Mouse (Mus musculus): ENCODE data around the gene Mpzl2. TPM values are rescaled to one million over a fixed set of nuclear protein-coding genes. Genes with fewer than 3 reads are reported as not detected.

The Mpzl2 gene
- polyA plus RNA-seq, 1 experiment from 2014 or later = 38.1 TPM

DNA sequence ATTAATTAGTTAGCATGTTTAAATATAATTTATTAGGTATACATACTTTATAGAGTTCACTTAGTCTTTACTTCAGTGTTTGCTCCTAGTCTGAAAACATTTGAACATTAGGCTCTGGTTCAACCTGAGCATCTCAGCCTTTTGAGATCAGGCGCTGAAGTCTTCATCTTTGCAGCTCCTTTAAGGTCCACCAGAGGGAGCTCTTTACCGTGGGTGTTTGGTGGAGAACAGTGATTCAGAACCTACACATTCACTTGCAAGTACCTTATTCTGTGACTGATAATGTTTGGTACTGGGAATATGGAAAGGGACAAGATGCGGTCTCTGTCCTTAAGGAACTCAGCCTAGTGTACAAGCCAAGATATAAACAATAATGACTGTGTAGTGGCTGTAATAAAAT is 16.8 kb upstream of the Mpzl2 start:
- DNase-seq (ENCODE audit: low spot score) = peak; percentile 63
- 7% methylated on average over 3 of the region's 3 CpGs for WGBS
- H3K4me3 ChIP-seq (ENCODE audit: low read depth, low read length) = no peak overlapping the region
- H3K36me3 ChIP-seq (ENCODE audit: control insufficient read depth, insufficient read depth, low read length) = no peaks in the 10 kb centered on the region
- H3K4me2 ChIP-seq (replicated peaks; ENCODE audit: low read depth) = no peak overlapping the region
- no peak for ATAC-seq (ENCODE audit: low FRiP score, low TSS enrichment)
- no peak overlapping the region for H3K9ac ChIP-seq (ENCODE audit: low read length)
- no peak overlapping the region for H3K27ac ChIP-seq (replicated peaks)
- TF ChIP-seq CTCF (IDR thresholded peaks at IDR 0.05; ENCODE audit: low read depth) (peak; percentile 95), EP300 (optimal IDR thresholded peaks at IDR 0.05) (no peak)
- no peaks in the 10 kb centered on the region for H3K9me3 ChIP-seq (ENCODE audit: control insufficient read depth, low read length)
- no peaks in the 10 kb centered on the region for H3K4me1 ChIP-seq (replicated peaks; ENCODE audit: control insufficient read depth, insufficient read depth)
- no peaks in the 10 kb centered on the region for H3K27me3 ChIP-seq (ENCODE audit: control insufficient read depth, insufficient read depth, low read length)

DNA sequence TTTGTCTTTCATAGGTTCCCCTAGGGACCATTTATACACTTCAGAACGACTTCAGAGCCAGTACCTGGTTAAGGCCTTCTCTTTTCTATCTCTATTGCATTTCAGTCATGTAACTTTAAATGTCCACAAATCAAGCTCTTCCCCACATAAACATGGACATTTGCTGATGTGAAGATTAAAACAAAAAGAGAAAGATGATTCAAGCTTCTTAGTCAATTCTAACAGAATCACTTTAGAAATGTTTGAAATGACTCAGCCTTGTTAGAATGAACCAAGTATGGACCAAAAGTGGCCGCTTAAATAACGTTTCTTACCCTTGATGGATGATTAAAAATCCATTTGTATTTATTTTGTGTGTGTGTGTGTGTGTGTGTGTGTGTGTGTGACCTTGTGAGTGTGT is 16.0 kb upstream of the Mpzl2 start:
- TF ChIP-seq CTCF (IDR thresholded peaks at IDR 0.05; ENCODE audit: low read depth) = no peak
- no peak for TF ChIP-seq EP300 (optimal IDR thresholded peaks at IDR 0.05)
- H3K9me3 ChIP-seq (ENCODE audit: control insufficient read depth, low read length) = no peaks in the 10 kb centered on the region
- H3K4me3 ChIP-seq (ENCODE audit: low read depth, low read length) = no peak overlapping the region
- H3K9ac ChIP-seq (ENCODE audit: low read length) = no peak overlapping the region
- WGBS = 56% methylated on average over 3 of the region's 3 CpGs
- ATAC-seq (ENCODE audit: low FRiP score, low TSS enrichment) (no peak), DNase-seq (ENCODE audit: low spot score) (no peak)
- H3K27ac ChIP-seq (replicated peaks) = no peak overlapping the region
- H3K27me3 ChIP-seq (ENCODE audit: control insufficient read depth, insufficient read depth, low read length) = no peaks in the 10 kb centered on the region
- no peaks in the 10 kb centered on the region for H3K4me1 ChIP-seq (replicated peaks; ENCODE audit: control insufficient read depth, insufficient read depth)
- H3K36me3 ChIP-seq (ENCODE audit: control insufficient read depth, insufficient read depth, low read length) = no peaks in the 10 kb centered on the region
- H3K4me2 ChIP-seq (replicated peaks; ENCODE audit: low read depth) = no peak overlapping the region

DNA sequence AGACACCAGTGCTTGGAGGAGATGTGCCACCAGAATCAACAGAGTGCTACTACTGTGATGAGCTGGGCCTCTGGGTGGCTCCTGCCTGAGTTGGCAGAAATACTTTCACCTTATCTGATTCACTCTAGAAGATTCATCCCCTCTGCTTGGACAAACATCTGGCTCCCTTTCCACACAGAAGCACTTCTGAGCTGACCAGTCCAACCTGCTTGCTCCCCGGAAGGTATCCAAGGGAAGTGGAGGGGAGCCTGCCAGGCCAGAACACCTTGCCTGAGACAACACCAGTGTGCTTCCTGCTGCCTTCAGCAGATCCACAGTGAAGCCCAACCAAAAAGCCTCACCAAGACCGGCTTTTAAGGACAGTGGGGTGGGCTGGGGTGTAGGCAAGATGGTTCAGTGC is 15.4 kb upstream of the Mpzl2 start:
- Histone ChIP-seq H3K4me3 (ENCODE audit: low read depth, low read length) (no peak overlapping the region), H3K27ac (replicated peaks) (no peak overlapping the region), H3K36me3 (ENCODE audit: control insufficient read depth, insufficient read depth, low read length) (no peaks in the 10 kb centered on the region), H3K9me3 (ENCODE audit: control insufficient read depth, low read length) (no peaks in the 10 kb centered on the region), H3K9ac (ENCODE audit: low read length) (no peak overlapping the region), H3K4me2 (replicated peaks; ENCODE audit: low read depth) (no peak overlapping the region), H3K27me3 (ENCODE audit: control insufficient read depth, insufficient read depth, low read length) (no peaks in the 10 kb centered on the region), H3K4me1 (replicated peaks; ENCODE audit: control insufficient read depth, insufficient read depth) (no peaks in the 10 kb centered on the region)
- no peak for DNase-seq (ENCODE audit: low spot score)
- no peak for ATAC-seq (ENCODE audit: low FRiP score, low TSS enrichment)
- 71% methylated on average over 2 of the region's 2 CpGs for WGBS
- TF ChIP-seq EP300 (optimal IDR thresholded peaks at IDR 0.05) = no peak
- no peak for TF ChIP-seq CTCF (IDR thresholded peaks at IDR 0.05; ENCODE audit: low read depth)

DNA sequence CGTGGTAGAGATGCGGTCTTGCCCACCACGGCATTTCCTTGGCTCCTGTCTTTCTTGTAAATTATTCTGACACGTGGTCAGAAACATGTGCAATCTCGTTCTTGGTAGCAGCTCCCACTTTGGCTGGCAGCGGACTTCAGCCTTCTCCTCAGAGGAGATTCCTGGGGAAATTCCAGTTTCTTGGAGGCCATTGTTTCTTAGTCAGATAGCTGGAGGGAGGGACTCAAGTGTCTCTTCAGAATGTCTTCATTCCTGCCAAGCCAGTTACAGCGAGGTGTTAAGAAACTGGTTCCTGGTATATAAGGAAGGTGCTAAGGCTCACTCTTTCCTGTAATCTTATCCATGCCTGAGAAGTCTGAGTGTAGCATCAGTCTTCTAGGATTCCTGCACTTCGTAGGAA is 12.2 kb upstream of the Mpzl2 start:
- Histone ChIP-seq H3K9me3 (ENCODE audit: control insufficient read depth, low read length) (no peaks in the 10 kb centered on the region), H3K27ac (replicated peaks) (peak overlapping the region; percentile 40; the same call in 1 of the 2 replicates), H3K27me3 (ENCODE audit: control insufficient read depth, insufficient read depth, low read length) (no peaks in the 10 kb centered on the region), H3K4me2 (replicated peaks; ENCODE audit: low read depth) (no peak overlapping the region), H3K36me3 (ENCODE audit: control insufficient read depth, insufficient read depth, low read length) (no peaks in the 10 kb centered on the region), H3K9ac (ENCODE audit: low read length) (no peak overlapping the region), H3K4me1 (replicated peaks; ENCODE audit: control insufficient read depth, insufficient read depth) (no peaks in the 10 kb centered on the region), H3K4me3 (ENCODE audit: low read depth, low read length) (no peak overlapping the region)
- 54% methylated on average over 8 of the region's 8 CpGs for WGBS
- TF ChIP-seq EP300 (optimal IDR thresholded peaks at IDR 0.05) (no peak), CTCF (IDR thresholded peaks at IDR 0.05; ENCODE audit: low read depth) (no peak)
- DNase-seq (ENCODE audit: low spot score) (no peak), ATAC-seq (ENCODE audit: low FRiP score, low TSS enrichment) (no peak)

- DNase-seq (ENCODE audit: low spot score) (no peak), ATAC-seq (ENCODE audit: low FRiP score, low TSS enrichment) (no peak)
- H3K4me2 ChIP-seq (replicated peaks; ENCODE audit: low read depth) = no peak overlapping the region
- no peak overlapping the region for H3K9ac ChIP-seq (ENCODE audit: low read length)
- no peak overlapping the region for H3K27ac ChIP-seq (replicated peaks)
- no peaks in the 10 kb centered on the region for H3K27me3 ChIP-seq (ENCODE audit: control insufficient read depth, insufficient read depth, low read length)
- WGBS = 58% methylated on average over 6 of the region's 6 CpGs
- H3K4me3 ChIP-seq (ENCODE audit: low read depth, low read length) = no peak overlapping the region
- no peaks in the 10 kb centered on the region for H3K4me1 ChIP-seq (replicated peaks; ENCODE audit: control insufficient read depth, insufficient read depth)
- no peaks in the 10 kb centered on the region for H3K9me3 ChIP-seq (ENCODE audit: control insufficient read depth, low read length)
- no peak for TF ChIP-seq EP300 (optimal IDR thresholded peaks at IDR 0.05)
- TF ChIP-seq CTCF (IDR thresholded peaks at IDR 0.05; ENCODE audit: low read depth) = no peak
- no peaks in the 10 kb centered on the region for H3K36me3 ChIP-seq (ENCODE audit: control insufficient read depth, insufficient read depth, low read length)
Measured at GRCm38 (mm10) chr9:45030341-45030740, 9.3 kb upstream of the Mpzl2 start.

GRCm38 (mm10) chr9:45032261-45032660 is 7.3 kb upstream of the Mpzl2 start:
- peak; percentile 68; the same call in 1 of the 2 replicates for ATAC-seq (ENCODE audit: low FRiP score, low TSS enrichment)
- Histone ChIP-seq H3K4me2 (replicated peaks; ENCODE audit: low read depth) (no peak overlapping the region), H3K36me3 (ENCODE audit: control insufficient read depth, insufficient read depth, low read length) (no peaks in the 10 kb centered on the region), H3K4me3 (ENCODE audit: low read depth, low read length) (no peak overlapping the region), H3K4me1 (replicated peaks; ENCODE audit: control insufficient read depth, insufficient read depth) (no peaks in the 10 kb centered on the region), H3K9me3 (ENCODE audit: control insufficient read depth, low read length) (no peaks in the 10 kb centered on the region), H3K27me3 (ENCODE audit: control insufficient read depth, insufficient read depth, low read length) (no peaks in the 10 kb centered on the region), H3K27ac (replicated peaks) (no peak overlapping the region), H3K9ac (ENCODE audit: low read length) (no peak overlapping the region)
- 62% methylated on average over 2 of the region's 2 CpGs for WGBS
- peak; percentile 42 for DNase-seq (ENCODE audit: low spot score)
- TF ChIP-seq EP300 (optimal IDR thresholded peaks at IDR 0.05) = no peak
- TF ChIP-seq CTCF (IDR thresholded peaks at IDR 0.05; ENCODE audit: low read depth) = no peak
